Comparison of ENCODE assay signal across 9 mouse cellular contexts in the genomic region with DNA sequence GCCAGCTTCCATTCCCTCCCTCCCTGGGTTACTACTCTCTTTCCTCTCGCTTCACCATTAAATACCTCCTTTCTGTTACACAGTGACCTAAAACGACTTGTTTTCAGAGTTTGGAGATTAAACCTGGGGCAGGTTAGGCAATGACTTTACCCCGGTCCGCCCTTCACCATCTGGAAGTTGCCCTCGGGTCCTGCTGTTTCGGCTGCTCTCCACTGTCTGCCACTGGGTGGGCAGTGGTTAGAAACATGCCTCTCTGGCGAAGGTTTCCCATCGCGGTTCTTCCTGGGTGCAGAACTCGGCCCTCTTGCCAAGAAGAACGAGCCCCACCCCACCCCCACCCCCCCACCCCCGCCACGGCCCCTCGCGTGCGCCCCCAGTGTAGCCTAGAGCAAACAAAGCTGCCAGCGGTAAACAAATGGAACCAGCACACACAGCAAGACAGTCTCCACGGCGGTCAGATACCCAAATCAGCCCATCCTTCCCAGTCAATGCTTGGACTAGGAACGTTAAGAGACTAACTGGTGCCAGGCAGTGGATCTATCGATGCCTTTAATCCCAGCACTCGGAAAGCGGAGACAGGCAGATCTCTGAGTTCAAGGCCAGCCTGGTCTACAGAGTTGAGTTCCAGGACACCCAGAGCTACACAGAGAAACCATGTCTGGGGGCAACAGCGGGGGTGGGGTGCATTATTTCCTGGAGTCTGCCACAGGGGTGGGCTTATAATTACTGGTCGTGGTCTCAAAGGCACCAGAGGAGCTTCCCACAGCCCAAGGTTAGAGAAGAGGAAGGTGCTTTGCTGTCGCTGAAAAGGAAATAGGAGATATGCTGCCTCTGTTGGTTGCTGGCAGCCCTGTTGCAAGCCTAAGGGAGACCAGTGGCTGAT. TPM values are rescaled to one million over a fixed set of nuclear protein-coding genes. Genes with fewer than 3 reads are reported as not detected.
A peak's percentile ranks its signal among the peaks of the same experiment; 100 is the strongest.
DNase-seq lines count a peak whose midpoint lies in the region; ATAC-seq and TF ChIP-seq lines count a peak whose summit lies in the region.
"Had no signal": no experiment of that assay in that cellular context is flagged by ENCODE, and none has a peak within 500 bp of the region (broad histone marks: within the 10 kb centered on the region; RNA-seq: fewer than 3 reads in every experiment).

No protein-coding gene starts in this region.

- H3K9ac ChIP-seq in heart, embryonic 16.5 days (ENCODE audit: low read length), result peak overlapping the region; percentile 64

- H3K27me3 ChIP-seq in heart, embryonic 10.5 days (ENCODE audit: insufficient read depth, poor library complexity, severe bottlenecking), result peaks cover 16% of the 10 kb centered on the region; the same call in 1 of the 2 replicates
- H3K27me3 ChIP-seq in E14TG2a.4 (ENCODE audit: insufficient read depth, low read length), result peaks cover 1% of the 10 kb centered on the region; the same call in 1 of the 2 replicates
- no peaks in the 10 kb centered on the region for H3K27me3 ChIP-seq in heart, embryonic 16.5 days (ENCODE audit: control insufficient read depth, insufficient read depth, low read length)

- no peak overlapping the region for H3K27ac ChIP-seq in heart, embryonic 10.5 days
- H3K27ac ChIP-seq in heart, embryonic 16.5 days (ENCODE audit: low read length), result no peak overlapping the region

- no peaks in the 10 kb centered on the region for H3K9me3 ChIP-seq in heart, embryonic 10.5 days
- no peaks in the 10 kb centered on the region for H3K9me3 ChIP-seq in E14TG2a.4 (ENCODE audit: low read length)
- H3K9me3 ChIP-seq in heart, embryonic 16.5 days (replicated peaks; ENCODE audit: control insufficient read depth, low read length), result no peaks in the 10 kb centered on the region

- peak overlapping the region; percentile 76 for H3K4me2 ChIP-seq in heart, embryonic 16.5 days (ENCODE audit: low read depth, low read length)

- no peak for ATAC-seq in heart, embryonic 16.5 days (replicated peaks; ENCODE audit: extremely low read depth, insufficient read depth, low FRiP score)
- 0 out of 2 replicates have a peak, but pooled peaks have one; percentile 6 for ATAC-seq in megakaryocyte, adult 5-6 weeks (ENCODE audit: poor library complexity, severe bottlenecking)

- H3K4me1 ChIP-seq in heart, embryonic 10.5 days, result peaks cover 50% of the 10 kb centered on the region
- H3K4me1 ChIP-seq in E14TG2a.4 (replicated peaks; ENCODE audit: low read depth, low read length), result peaks cover 65% of the 10 kb centered on the region
- peaks cover 33% of the 10 kb centered on the region for H3K4me1 ChIP-seq in heart, embryonic 16.5 days (ENCODE audit: control insufficient read depth, insufficient read depth, low read length)

- 19% methylated on average over 26 of the region's 26 CpGs for WGBS in heart, embryonic 10.5 days
- WGBS in heart, embryonic 16.5 days, result 19% methylated on average over 26 of the region's 26 CpGs

- peak overlapping the region; percentile 63 for H3K4me3 ChIP-seq in heart, embryonic 10.5 days
- H3K4me3 ChIP-seq in E14TG2a.4 (replicated peaks; ENCODE audit: low read length), result peak overlapping the region; percentile 77
- peak overlapping the region; percentile 48 for H3K4me3 ChIP-seq in heart, embryonic 16.5 days (ENCODE audit: low read length)

- no peak for TF ChIP-seq CTCF in E14TG2a.4 (conservative IDR thresholded peaks at IDR 0.05; ENCODE audit: low read length)

- no peak for DNase-seq in heart, embryonic 10.5 days (ENCODE audit: low spot score)
- no peak for DNase-seq in heart, adult 9 months (ENCODE audit: low spot score in 2 of 2)
- DNase-seq in frontal cortex, postnatal 10 days (ENCODE audit: low spot score in 2 of 2), result no peak
- DNase-seq in layer of hippocampus, postnatal 14 days (ENCODE audit: low spot score in 2 of 2), result no peak
- no peak for DNase-seq in Muller cell, postnatal 12 days (ENCODE audit: inconsistent ontology term)

- no peaks in the 10 kb centered on the region for H3K36me3 ChIP-seq in heart, embryonic 10.5 days
- H3K36me3 ChIP-seq in E14TG2a.4 (ENCODE audit: insufficient read depth, low read length), result no peaks in the 10 kb centered on the region
- H3K36me3 ChIP-seq in heart, embryonic 16.5 days (ENCODE audit: control insufficient read depth, insufficient read depth), result no peaks in the 10 kb centered on the region

RNA-seq across cellular contexts. Expression of a gene that starts 8.2 kb away (rescaled TPM):
- polyA plus RNA-seq in heart, embryonic 10.5 days (2016; fragmentation: Nextera tagmentation; extraction: Ambion mirVana), result 0.20 and 0.39 TPM in 2 replicates
- polyA plus RNA-seq in heart, embryonic 16.5 days (2015; fragmentation: Nextera tagmentation; extraction: Ambion mirVana), result 0.12 and 0.56 TPM in 2 replicates
- 1.1 and 1.8 TPM in 2 replicates for total RNA-seq in megakaryocyte, adult 5-6 weeks (2015)
- total RNA-seq in megakaryocyte, adult 5-6 weeks (2017), result 1.3 and 3.5 TPM in 2 replicates
- 1 to 10 TPM in 1 of 2 experiments, under 1 TPM in 1; 0.74 to 2.2 TPM for total RNA-seq in layer of hippocampus, postnatal 14 days (2021)

RNA-seq across cellular contexts. Expression of a gene that starts 25.7 kb away (rescaled TPM):
- 243 and 295 TPM in 2 replicates for polyA plus RNA-seq in heart, embryonic 10.5 days (2016; fragmentation: Nextera tagmentation; extraction: Ambion mirVana)
- 237 and 248 TPM in 2 replicates for polyA plus RNA-seq in heart, embryonic 16.5 days (2015; fragmentation: Nextera tagmentation; extraction: Ambion mirVana)
- 354 and 364 TPM in 2 replicates for total RNA-seq in megakaryocyte, adult 5-6 weeks (2015)
- total RNA-seq in megakaryocyte, adult 5-6 weeks (2017), result 189 and 193 TPM in 2 replicates
- total RNA-seq in layer of hippocampus, postnatal 14 days (2021), result 100 to 1,000 TPM; 198 to 200 TPM

RNA-seq across cellular contexts. Expression of a gene that starts 31.7 kb away (rescaled TPM):
- 3,021 and 6,084 TPM in 2 replicates for polyA plus RNA-seq in heart, embryonic 10.5 days (2016; fragmentation: Nextera tagmentation; extraction: Ambion mirVana)
- 7,978 and 9,755 TPM in 2 replicates for polyA plus RNA-seq in heart, embryonic 16.5 days (2015; fragmentation: Nextera tagmentation; extraction: Ambion mirVana)
- 0.85 and 1.1 TPM in 2 replicates for total RNA-seq in megakaryocyte, adult 5-6 weeks (2015)
- total RNA-seq in megakaryocyte, adult 5-6 weeks (2017), result 3.4 and 6.4 TPM in 2 replicates
- 1 to 10 TPM; 1.6 TPM for total RNA-seq in layer of hippocampus, postnatal 14 days (2021)
- total RNA-seq: hematopoietic stem cell, adult 5-6 weeks had no signal
